Mouse (Mus musculus) hindbrain, embryonic 15.5 days (tissue): Measurements from ENCODE around the gene Homez. TPM values are rescaled to one million over a fixed set of nuclear protein-coding genes. Genes with fewer than 3 reads are reported as not detected.
A peak's percentile ranks its signal among the peaks of the same experiment; 100 is the strongest.

Experiments used
- ATAC-seq: fragments of 200-750 bp; cut with Nextera tagmentation; 2 replicates; pipeline ENCODE4 v1.8.0; 2017; ENCODE audit warnings: low read depth, moderate number of reproducible peaks, moderate TSS enrichment; ENCODE audit not compliant: low FRiP score
- H3K27ac ChIP-seq: fragments of 300-500 bp; sonication (generic); replicated peaks from 2 replicates; pipeline ENCODE4 v1.5.1; 2015; ENCODE audit warnings: mild to moderate bottlenecking, inconsistent platforms
- H3K27me3 ChIP-seq: fragments of 300-500 bp; sonication (generic); 2 replicates; pipeline ENCODE4 v1.6.1; 2015; ENCODE audit warnings: control low read depth, inconsistent platforms
- H3K36me3 ChIP-seq: fragments of 300-500 bp; sonication (generic); 2 replicates; pipeline ENCODE4 v1.6.1; 2015; ENCODE audit warnings: control low read depth, inconsistent platforms
- H3K4me1 ChIP-seq: fragments of 300-500 bp; sonication (generic); replicated peaks from 2 replicates; pipeline ENCODE4 v1.6.1; 2015; ENCODE audit warnings: control low read depth, inconsistent platforms
- H3K4me2 ChIP-seq: fragments of 300-500 bp; sonication (generic); 2 replicates; pipeline ENCODE4 v1.6.1; 2015; ENCODE audit warnings: moderate library complexity, mild to moderate bottlenecking, inconsistent platforms
- H3K4me3 ChIP-seq: fragments of 300-500 bp; sonication (generic); 2 replicates; pipeline ENCODE4 v1.5.1; 2015; ENCODE audit warnings: mild to moderate bottlenecking, inconsistent platforms
- H3K9ac ChIP-seq: fragments of 300-500 bp; sonication (generic); 2 replicates; pipeline ENCODE4 v1.6.1; 2015; ENCODE audit warnings: inconsistent platforms
- H3K9me3 ChIP-seq: fragments of 300-500 bp; sonication (generic); 2 replicates; pipeline ENCODE4 v1.6.1; 2016; ENCODE audit warnings: control low read depth, inconsistent platforms
- WGBS: fragments of 180-500 bp; shearing (Covaris S2); methylation state at CpG from one replicate; pipeline ENCODE4 v1.1.7; 2015; 5-methylcytosine and 5-hydroxymethylcytosine counted together
- polyA plus RNA-seq: library from polyadenylated mRNA; unstranded; fragments of >200 nt; fragmentation: Nextera tagmentation; extraction: Ambion mirVana; gene quantifications from 2 replicates; pipeline ENCODE4 v1.2.1, GENCODE M21; 2015

Gene Homez
- polyA plus RNA-seq, 1 experiment from 2014 or later = 13.7 TPM

DNA sequence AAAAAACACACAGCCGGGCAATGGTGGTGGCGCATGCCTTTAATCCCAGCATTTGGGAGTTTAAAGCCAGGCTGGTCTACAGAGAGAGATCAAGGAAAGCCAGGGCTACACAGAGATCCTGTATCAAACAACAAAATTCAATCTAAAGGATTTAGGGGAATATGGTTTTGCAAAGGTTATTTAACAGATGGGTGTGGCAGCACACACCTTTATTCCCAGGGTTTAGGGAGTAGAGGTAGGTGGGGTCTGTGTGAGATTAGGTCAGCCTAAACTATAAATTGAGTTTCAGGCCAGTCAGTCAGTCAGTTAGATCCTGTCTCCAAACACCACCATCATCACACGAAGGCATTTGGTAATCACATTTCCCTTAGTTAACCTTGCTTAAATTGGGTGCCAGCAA lies 21.4 kb upstream of the Homez start, which contains the start of gene Pabpn1:
TSS of gene Pabpn1 (plus strand) at position 301 of the 400 bp plus-strand sequence.
- peak within 1 kb of the TSS; percentile 89 for H3K27ac ChIP-seq
- peaks cover 18% of the 10 kb centered on the region for H3K36me3 ChIP-seq
- ATAC-seq = no peak
- 97% methylated on average over 3 of the region's 3 CpGs for WGBS
- H3K27me3 ChIP-seq = no peaks in the 10 kb centered on the region
- H3K9me3 ChIP-seq = no peaks in the 10 kb centered on the region
- H3K4me1 ChIP-seq = peaks cover 20% of the 10 kb centered on the region
- H3K4me3 ChIP-seq = peak within 1 kb of the TSS; percentile 93
- peak within 1 kb of the TSS; percentile 52 for H3K4me2 ChIP-seq
- H3K9ac ChIP-seq = peak within 1 kb of the TSS; percentile 34

DNA sequence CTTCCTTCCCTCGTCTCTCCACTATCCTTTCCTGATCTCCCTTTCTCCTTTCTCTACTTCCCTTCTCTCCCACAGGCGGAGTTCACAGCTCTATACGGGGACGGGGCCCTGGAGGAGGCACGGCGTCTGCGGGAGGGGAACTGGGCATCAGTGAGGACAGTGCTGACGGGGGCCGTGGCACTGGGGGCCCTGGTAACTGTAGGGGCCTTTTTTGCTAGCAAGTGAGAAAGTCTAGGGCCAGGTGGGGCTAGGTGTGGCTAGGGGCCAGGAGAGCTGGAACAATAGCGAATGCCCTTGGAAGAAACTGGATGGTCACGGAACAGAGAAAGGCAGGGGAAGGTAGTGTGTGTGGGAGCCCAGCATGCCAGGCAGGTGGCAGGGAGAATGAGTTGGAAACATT lies 14.5 kb upstream of the Homez start:
- 0 out of 2 replicates have a peak overlapping the region, but pooled peaks have one; percentile 57 for H3K4me3 ChIP-seq

DNA sequence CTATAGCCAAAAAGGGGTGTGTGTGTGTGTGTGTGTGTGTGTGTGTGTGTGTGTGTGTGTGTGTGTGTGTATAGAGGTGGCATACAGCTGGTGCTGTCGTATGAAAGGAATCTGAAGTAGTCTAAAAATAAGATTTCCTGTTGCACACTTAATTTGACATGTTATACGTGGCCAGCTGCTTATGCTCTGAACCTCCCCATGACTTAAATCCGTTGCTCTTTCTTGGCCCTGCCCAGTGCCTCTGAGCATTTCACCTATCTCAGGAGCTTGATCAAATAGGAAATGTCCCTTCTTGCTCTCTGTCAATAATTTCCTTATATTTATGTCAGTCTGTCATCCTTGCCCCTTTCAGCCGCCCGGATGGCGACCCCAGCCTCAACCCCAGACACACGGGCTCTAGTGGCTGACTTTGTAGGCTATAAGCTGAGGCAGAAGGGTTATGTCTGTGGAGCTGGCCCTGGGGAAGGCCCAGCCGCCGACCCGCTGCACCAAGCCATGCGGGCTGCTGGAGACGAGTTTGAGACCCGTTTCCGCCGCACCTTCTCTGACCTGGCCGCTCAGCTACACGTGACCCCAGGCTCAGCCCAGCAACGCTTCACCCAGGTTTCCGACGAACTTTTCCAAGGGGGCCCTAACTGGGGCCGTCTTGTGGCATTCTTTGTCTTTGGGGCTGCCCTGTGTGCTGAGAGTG lies 13.4 kb upstream of the Homez start:
- Histone ChIP-seq H3K27me3 (no peaks in the 10 kb centered on the region), H3K9ac (peak overlapping the region; percentile 73), H3K9me3 (no peaks in the 10 kb centered on the region), H3K27ac (peak overlapping the region; percentile 79), H3K36me3 (0 out of 2 replicates have a peak, but pooled peaks cover 5% of the 10 kb centered on the region), H3K4me1 (peaks cover 30% of the 10 kb centered on the region), H3K4me2 (peak overlapping the region; percentile 63), H3K4me3 (peak overlapping the region; percentile 57)
- ATAC-seq = 0 out of 2 replicates have a peak, but pooled peaks have one; percentile 1
- WGBS = 32% methylated on average over 21 of the region's 21 CpGs

More for the DNA sequence above, 14.5 kb upstream of the Homez start:
- H3K27me3 ChIP-seq = no peaks in the 10 kb centered on the region
- H3K36me3 ChIP-seq = 0 out of 2 replicates have a peak, but pooled peaks cover 5% of the 10 kb centered on the region
- H3K4me2 ChIP-seq = peak overlapping the region; percentile 63; the same call in 1 of the 2 replicates
- 89% methylated on average over 11 of the region's 11 CpGs for WGBS
- peaks cover 30% of the 10 kb centered on the region for H3K4me1 ChIP-seq
- H3K9ac ChIP-seq = peak overlapping the region; percentile 73
- ATAC-seq = no peak
- H3K27ac ChIP-seq = no peak overlapping the region
- no peaks in the 10 kb centered on the region for H3K9me3 ChIP-seq

DNA sequence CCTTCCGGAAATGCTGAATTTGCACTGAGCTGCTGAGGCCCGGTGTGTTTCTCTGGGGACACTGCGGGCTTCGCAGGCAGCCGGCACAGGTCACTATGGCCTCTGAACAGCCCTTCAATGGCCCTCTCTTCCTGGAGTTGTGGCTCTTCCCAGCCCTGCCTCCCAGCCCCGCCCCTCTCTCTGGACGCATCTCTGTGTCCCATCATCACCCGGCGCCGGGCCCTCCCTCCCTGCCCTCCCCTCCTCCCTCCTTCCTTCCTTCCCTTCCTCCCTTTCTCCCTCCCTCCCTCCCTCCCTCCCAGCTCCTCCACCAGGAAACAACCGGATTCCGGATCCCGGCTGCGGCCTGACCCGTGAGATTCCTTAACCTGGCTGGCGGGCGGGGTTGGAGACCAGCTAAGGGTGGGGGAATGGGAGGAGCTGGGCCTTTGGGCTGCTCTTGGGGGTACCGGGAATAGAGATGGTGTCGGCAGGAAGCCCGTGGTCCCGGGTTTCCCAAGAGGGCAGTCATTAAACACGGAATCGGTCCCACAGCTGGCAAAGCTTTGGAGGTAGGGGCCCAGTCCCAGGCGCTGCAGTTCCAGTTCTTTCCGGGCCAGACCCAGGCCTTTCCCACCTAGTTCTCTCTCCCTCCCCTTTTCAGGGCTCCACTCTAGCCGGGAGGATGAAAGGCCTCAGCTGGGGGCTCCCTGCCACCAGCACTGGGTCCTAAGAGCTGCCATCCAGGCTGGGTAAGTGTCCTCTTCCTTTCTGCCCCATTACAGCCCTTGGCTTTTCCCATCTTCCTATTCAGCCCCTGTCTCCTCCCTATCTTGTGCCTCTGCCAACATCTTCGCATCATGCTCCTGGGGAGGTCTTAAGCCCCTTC lies 12.6 kb upstream of the Homez start, which contains the start of the genes Bcl2l2 and Gm20521:
TSS of gene Bcl2l2 (plus strand) at position 224 of the 868 bp plus-strand sequence.
TSS of gene Gm20521 (plus strand) at position 288 of the 868 bp plus-strand sequence.
- Histone ChIP-seq H3K27me3 (no peaks in the 10 kb centered on the region), H3K27ac (peak within 1 kb of the TSS; percentile 79), H3K36me3 (0 out of 2 replicates have a peak, but pooled peaks cover 5% of the 10 kb centered on the region), H3K4me1 (peaks cover 30% of the 10 kb centered on the region), H3K4me3 (peak within 1 kb of the TSS; percentile 57), H3K4me2 (peak within 1 kb of the TSS; percentile 63), H3K9ac (peak within 1 kb of the TSS; percentile 73), H3K9me3 (no peaks in the 10 kb centered on the region)
- 0% methylated on average over 27 of the region's 27 CpGs for WGBS
- peak; percentile 88 for ATAC-seq

DNA sequence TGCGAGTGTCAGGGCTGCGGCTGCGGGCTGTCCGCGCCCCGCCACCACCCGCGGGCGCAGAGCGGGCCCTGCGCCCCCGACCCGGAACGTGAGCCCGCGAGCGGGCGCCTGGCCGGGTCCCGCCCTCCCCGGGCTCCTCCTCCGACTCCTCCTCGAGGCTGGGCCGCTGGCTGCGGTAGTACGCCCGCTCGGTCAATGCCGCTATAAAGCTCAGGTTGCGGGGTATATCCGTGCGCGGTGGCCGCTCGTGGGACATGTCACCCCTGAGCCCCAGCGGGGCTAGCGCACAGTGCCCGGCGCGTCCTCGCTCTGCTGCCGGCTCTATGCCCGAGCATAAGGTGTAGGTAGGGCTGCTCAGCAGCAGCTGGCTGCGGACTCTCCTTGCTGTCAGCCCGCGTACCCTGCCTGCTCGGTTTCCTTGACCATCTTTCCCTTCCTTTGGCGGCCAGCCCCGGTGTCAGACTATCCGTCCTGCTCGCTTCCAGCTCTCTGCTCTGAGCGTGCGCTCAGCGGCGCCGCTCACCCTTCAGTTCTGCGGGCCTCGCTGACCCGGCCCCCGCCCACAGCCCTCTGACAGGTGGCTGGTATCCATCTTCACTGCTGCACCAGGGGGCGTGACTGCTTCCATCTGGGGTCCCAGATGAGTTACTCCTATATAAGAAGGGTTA lies 6.4 kb upstream of the Homez start, which contains the start of gene Ppp1r3e:
TSS of gene Ppp1r3e (minus strand) at position 503 of the 668 bp plus-strand sequence.
- peak; percentile 85 for ATAC-seq
- H3K27me3 ChIP-seq = no peaks in the 10 kb centered on the region
- H3K27ac ChIP-seq = peak within 1 kb of the TSS; percentile 97
- peak within 1 kb of the TSS; percentile 81 for H3K4me3 ChIP-seq
- H3K36me3 ChIP-seq = no peaks in the 10 kb centered on the region
- WGBS = under 1% methylated on average over 47 of the region's 61 CpGs
- H3K9ac ChIP-seq = peak within 1 kb of the TSS; percentile 96
- H3K9me3 ChIP-seq = no peaks in the 10 kb centered on the region
- H3K4me1 ChIP-seq = peaks cover 20% of the 10 kb centered on the region
- H3K4me2 ChIP-seq = peak within 1 kb of the TSS; percentile 97

DNA sequence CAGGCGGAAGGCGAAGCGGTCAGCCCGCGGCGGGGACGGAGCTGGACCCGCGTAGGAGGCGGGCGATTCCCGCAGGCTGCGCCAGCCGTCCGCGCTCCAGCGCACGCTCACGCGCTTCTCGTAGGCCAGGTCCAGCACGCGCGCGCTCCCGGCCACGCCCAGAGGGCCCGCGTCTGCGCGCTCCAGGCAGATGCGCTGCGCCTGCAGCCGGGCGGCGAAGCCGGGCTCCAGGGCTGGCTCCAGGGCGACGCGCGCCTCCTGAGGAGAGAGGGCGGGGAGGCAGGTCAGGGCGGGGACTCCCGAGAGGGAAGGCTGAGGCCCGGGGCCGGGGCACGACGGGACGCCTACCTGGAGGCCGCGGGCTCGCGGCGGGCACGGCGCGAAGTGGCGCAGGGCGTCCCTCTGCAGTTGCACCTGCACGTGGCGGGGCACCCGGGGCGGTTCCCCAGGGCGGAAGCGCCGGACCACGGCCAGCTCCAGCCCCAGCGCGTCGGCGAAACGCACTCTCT lies 5.8 kb upstream of the Homez start:
- under 1% methylated on average over 47 of the region's 72 CpGs for WGBS
- H3K4me3 ChIP-seq = peak overlapping the region; percentile 81
- H3K27ac ChIP-seq = peak overlapping the region; percentile 97
- H3K9me3 ChIP-seq = no peaks in the 10 kb centered on the region
- no peaks in the 10 kb centered on the region for H3K27me3 ChIP-seq
- H3K9ac ChIP-seq = peak overlapping the region; percentile 96
- H3K4me2 ChIP-seq = peak overlapping the region; percentile 97
- H3K36me3 ChIP-seq = no peaks in the 10 kb centered on the region
- peak; percentile 92 for ATAC-seq
- peaks cover 20% of the 10 kb centered on the region for H3K4me1 ChIP-seq

DNA sequence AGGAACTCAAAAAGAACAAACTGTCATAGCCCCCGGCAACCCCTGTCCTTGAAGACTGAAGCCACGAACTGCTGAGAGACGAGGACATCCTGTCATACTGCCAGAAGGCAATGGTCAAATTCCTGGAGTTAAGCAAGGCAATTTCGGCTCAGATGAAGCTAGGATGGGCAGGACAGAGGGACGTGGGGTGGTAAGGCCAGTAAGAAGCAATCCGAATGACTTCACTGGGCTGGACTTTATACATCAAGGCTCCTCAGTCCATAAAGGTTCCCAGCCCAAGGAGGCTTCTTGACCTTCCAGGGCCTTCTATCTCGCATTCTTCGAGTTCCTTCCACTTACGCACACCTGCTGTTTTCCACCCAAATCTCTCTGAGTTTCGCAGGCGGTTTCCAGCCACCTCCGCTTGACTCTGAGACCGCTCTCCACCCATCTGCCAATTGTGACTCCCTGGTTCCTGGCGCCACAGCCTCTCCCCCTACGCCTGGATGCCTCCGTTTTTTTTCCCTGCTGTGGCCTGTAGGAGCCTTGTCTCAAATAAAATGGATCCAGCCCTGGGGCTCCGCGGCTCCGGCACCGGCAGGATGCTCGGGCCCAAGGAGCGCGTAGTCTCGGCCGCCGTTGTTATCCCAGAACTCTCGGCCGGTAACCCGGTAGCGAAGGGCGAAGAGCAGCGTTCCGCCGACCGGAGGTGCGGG lies 5.2 kb upstream of the Homez start:
- Histone ChIP-seq H3K9me3 (no peaks in the 10 kb centered on the region), H3K27ac (peak overlapping the region; percentile 97), H3K36me3 (no peaks in the 10 kb centered on the region; the same call in 1 of the 2 replicates), H3K4me3 (peak overlapping the region; percentile 81), H3K27me3 (no peaks in the 10 kb centered on the region), H3K4me2 (peak overlapping the region; percentile 97), H3K9ac (peak overlapping the region; percentile 96), H3K4me1 (peaks cover 20% of the 10 kb centered on the region)
- 3% methylated on average over 36 of the region's 36 CpGs for WGBS
- ATAC-seq = peak; percentile 62

DNA sequence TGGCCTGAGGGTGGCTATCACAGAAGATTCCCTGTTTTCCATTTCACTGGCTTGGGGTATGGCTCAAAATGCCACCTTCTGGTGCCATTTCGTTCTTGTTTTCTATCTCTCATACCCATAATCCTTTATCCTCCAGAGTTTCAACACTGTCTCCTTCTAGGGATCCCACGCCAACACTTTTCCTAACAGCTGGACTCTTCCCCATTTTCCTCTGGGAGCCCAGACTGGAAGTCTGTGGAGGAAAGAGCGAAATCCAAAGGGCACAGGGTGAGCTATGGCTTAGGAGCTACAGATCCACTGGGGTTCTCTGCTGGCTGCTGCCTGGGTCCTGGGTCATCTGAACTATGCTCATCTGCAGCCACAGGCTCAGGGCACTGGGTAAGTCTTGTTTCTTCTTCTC lies 3.4 kb upstream of the Homez start:
- Histone ChIP-seq H3K4me2 (no peak overlapping the region), H3K9me3 (no peaks in the 10 kb centered on the region), H3K27ac (no peak overlapping the region), H3K4me1 (peaks cover 20% of the 10 kb centered on the region), H3K4me3 (no peak overlapping the region), H3K27me3 (no peaks in the 10 kb centered on the region), H3K9ac (no peak overlapping the region), H3K36me3 (no peaks in the 10 kb centered on the region; the same call in 1 of the 2 replicates)
- WGBS = 90% methylated on average over 3 of the region's 3 CpGs
- no peak for ATAC-seq

DNA sequence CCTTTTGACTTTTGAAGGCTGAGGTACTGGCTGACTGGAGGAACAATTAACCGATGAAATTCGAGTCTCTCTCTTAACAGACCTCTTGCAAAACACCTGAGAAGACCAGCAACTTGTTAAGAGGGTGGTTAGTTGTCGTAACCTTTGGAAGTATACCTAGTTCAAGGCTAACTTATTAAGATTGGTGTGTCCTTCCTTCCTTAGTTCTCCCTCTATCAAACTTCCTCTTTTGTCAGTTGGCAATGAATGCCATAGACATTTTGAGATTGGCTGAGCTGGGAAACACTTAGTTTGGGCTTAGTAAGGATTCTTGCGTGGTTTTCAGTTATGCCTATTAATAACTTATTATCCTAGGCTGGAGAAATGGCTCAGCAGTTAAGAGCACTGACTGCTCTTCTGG lies 2.7 kb downstream of the Homez start:
- Histone ChIP-seq H3K4me1 (peaks cover 9% of the 10 kb centered on the region), H3K9me3 (no peaks in the 10 kb centered on the region), H3K4me2 (no peak overlapping the region), H3K36me3 (no peaks in the 10 kb centered on the region; the same call in 1 of the 2 replicates), H3K27me3 (no peaks in the 10 kb centered on the region), H3K9ac (no peak overlapping the region), H3K27ac (no peak overlapping the region), H3K4me3 (no peak overlapping the region)
- 88% methylated on average over 4 of the region's 4 CpGs for WGBS
- no peak for ATAC-seq

DNA sequence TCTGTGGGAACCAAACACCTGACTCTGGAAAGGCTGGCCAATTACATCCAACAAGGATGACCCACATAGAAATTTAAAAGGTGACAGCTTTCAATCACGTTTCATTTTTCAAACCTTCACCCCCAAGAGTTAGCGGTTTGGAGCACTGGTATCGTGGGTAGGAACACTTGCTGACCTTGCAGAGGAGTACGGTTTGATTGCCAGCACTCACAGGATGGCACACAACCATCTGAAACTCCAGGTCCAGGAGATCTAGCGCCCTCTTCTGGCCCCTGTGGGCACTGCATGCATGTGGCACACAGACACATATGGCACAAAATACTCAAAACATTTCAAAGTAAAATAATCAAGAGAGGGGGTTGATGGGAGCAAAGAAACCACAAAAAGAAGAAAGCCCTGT lies 3.8 kb downstream of the Homez start:
- Histone ChIP-seq H3K9me3 (no peaks in the 10 kb centered on the region), H3K27me3 (no peaks in the 10 kb centered on the region), H3K9ac (no peak overlapping the region), H3K4me3 (no peak overlapping the region), H3K27ac (no peak overlapping the region), H3K4me1 (peaks cover 14% of the 10 kb centered on the region), H3K4me2 (no peak overlapping the region), H3K36me3 (no peaks in the 10 kb centered on the region; the same call in 1 of the 2 replicates)
- 52% methylated on average over 5 of the region's 5 CpGs for WGBS
- no peak for ATAC-seq

DNA sequence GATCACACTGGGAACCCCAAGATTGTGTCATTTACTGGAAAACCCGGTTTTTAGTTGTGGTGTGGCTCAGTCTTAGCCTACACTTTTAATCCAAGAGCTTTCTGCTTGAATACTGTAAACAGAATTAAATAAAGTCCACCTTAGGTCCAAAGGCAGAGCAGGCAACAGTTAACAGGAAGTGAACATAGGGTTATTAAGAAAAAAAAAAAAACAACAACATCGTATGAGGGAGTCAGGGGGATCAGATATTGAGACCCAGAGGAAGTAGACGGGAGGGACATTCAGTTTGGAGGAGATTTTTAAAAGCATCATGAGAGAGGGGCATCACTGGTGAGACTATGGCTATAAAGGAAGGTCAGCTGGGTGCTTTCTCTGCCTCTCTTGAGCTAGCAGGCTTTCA lies 4.5 kb downstream of the Homez start:
- Histone ChIP-seq H3K27ac (no peak overlapping the region), H3K27me3 (no peaks in the 10 kb centered on the region), H3K4me1 (peaks cover 14% of the 10 kb centered on the region), H3K9ac (no peak overlapping the region), H3K4me2 (no peak overlapping the region), H3K36me3 (no peaks in the 10 kb centered on the region; the same call in 1 of the 2 replicates), H3K9me3 (no peaks in the 10 kb centered on the region), H3K4me3 (no peak overlapping the region)
- no peak for ATAC-seq
- 70% methylated on average over 3 of the region's 3 CpGs for WGBS
